Mouse (Mus musculus) megakaryocyte, embryonic 14.5 days (primary cell): ENCODE results near the gene Pklr.

ENCODE experiments used
- FLI1 ChIP-seq: IDR thresholded peaks from 2 replicates; pipeline ENCODE4 v1.6.1; 2012; ENCODE audit warnings: low read length, inconsistent platforms, mixed read lengths
- GATA1 ChIP-seq: IDR thresholded peaks from 3 replicates; pipeline ENCODE4 v1.6.1; 2012; ENCODE audit warnings: mixed read lengths, low read length, inconsistent platforms, borderline replicate concordance

GRCm38 (mm10) chr3:89129908-89130307, 6.0 kb upstream of the Pklr start:
- TF ChIP-seq GATA1 (no peak), FLI1 (no peak)
